Mouse (Mus musculus) thymus, postnatal 4 days (tissue): Measurements from ENCODE around the gene Gm9964.
"Not testable (repeated sequence)": the region's sequence is repeated elsewhere in the genome, so short reads cannot be mapped to it uniquely, and the experiment has no call there.

ENCODE experiments used
- DNase-seq: peaks from one replicate; pipeline ENCODE4 v3.0.0; 2021

Gene Gm9964

GRCm38 (mm10) chr11:79296167-79296566 is 539 bp downstream of the Gm9964 start:
- peak; percentile 66 for DNase-seq

- no peak for DNase-seq
These were observed 2.7 kb downstream of the Gm9964 start for GRCm38 (mm10) chr11:79293971-79294370.

GRCm38 (mm10) chr11:79293025-79293424 is 3.7 kb downstream of the Gm9964 start:
- DNase-seq, result no peak

DNA sequence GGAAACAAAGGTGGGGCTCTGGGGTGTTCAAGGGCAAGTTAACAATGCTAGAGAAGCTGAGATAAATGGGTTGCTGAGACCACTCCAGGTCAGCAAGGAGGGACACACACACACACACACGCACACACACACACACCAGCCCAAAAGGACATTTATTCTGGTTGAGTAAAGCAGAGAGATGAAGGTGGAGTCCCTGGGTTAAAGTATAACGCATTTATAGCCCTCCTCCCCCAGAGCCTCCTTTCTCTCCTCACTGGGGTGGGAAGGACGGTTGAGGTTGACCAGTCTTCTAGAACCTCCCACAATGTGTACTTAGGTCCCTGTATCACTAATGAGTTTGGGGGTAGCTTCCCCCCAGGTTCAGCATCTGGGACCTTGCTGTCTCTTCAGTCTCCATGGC is 4.6 kb downstream of the Gm9964 start:
- DNase-seq, result no peak

GRCm38 (mm10) chr11:79291651-79292050 is 5.1 kb downstream of the Gm9964 start:
- no peak for DNase-seq

- DNase-seq, result peak; percentile 42
These were observed 6.2 kb downstream of the Gm9964 start for GRCm38 (mm10) chr11:79290473-79290872.

GRCm38 (mm10) chr11:79288913-79289640 is 7.6 kb downstream of the Gm9964 start:
- DNase-seq, result no peak

DNA sequence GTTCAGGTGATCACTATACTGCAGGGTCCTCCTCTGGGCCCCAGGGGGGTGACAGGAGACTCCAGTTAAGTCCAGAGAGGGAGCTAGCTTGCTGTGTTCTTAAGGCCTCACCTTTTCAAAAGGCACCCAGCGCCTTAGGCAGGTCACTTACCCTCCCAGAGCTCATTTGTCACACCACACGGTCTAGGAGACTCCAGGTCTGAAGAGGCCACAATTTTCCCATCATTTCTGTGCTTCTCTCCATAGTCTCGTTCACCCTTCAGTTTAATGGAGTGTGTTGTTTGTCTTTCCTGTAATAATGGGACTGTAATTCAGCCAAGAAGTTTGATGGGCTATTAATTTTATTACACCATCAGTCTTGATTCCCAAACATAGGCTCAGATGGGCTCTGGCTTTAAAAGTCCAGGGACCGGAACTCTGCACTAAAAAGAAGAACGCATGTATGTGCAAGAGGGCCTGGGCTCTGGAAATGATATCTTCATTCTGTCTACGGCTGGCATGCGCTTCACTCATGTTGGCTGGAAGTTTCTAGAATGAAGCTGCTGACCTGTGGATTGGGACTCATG is 8.3 kb downstream of the Gm9964 start:
- no peak for DNase-seq

GRCm38 (mm10) chr11:79287447-79287846 is 9.3 kb downstream of the Gm9964 start:
- DNase-seq, result no peak

DNA sequence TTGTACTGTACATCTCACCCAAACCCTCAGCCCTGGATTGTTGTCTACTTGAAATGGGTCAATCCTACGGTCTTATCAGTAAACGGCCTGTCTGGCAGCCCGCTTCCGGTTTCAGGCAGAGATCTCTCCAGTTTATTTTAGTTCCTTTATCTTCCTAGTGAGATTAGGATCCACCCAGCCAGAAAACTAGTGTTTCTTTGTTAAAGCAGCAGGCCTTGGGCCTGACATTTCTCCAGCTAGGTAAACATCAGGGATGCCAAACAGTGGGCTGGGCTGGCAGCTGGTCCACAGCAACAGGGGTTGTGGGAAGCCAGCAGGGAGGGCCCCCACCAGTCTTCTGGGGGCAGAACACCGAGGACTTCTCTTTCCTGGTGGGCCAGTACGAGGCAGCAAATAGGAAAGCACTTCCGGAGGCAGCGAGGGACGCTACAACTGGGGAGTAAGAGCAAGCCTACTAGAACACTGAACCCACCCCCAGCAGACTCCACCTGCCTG is 10.4 kb downstream of the Gm9964 start:
- peak; percentile 22 for DNase-seq

GRCm38 (mm10) chr11:79283350-79284030 is 13.2 kb downstream of the Gm9964 start:
- DNase-seq, result no peak

DNA sequence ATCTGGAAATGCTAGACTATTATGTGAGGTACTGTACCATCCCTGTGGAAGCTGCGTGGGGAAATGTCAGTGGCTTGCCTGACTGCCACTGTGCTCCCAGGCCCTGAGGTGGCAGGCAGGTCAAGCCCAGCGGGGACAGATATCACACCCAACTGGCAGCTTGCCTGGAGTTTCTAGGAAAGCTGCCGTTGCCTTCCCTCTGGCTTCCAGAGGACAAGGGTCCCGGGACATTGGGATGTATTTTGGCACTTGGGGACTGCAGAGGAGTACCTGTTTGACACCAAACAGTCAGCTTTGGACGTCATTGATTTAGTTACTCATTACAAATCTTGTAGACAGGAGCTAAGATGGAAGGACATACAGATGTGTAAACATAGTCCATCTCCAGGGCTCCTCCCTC is 15.3 kb downstream of the Gm9964 start:
- no peak for DNase-seq

GRCm38 (mm10) chr11:79279732-79280405 is 16.8 kb downstream of the Gm9964 start:
- no peak for DNase-seq

DNA sequence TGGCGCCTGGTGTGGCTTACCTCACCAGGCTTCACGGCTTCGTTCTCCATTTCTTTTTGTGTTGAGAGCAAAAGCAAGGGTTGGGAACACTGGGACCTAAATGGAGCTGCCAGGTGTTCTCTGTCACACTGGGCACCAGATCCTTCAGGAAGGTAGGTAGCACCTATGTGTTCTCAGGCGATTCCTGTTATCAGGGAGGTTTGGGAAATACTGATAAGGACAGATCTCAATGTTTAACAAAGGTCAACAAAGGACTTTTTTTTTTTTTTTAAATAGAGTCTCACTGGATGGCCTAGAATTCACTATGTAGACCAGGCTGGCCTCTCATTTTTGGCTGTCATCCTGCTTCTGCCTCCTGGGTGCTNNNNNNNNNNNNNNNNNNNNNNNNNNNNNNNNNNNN is 22.9 kb downstream of the Gm9964 start:
- DNase-seq, result no peak

GRCm38 (mm10) chr11:79273039-79273438 is 23.7 kb downstream of the Gm9964 start:
- DNase-seq, result no peak

GRCm38 (mm10) chr11:79267171-79267570 is 29.5 kb downstream of the Gm9964 start:
- peak; percentile 53 for DNase-seq

GRCm38 (mm10) chr11:79264376-79264775 is 32.3 kb downstream of the Gm9964 start:
- no peak for DNase-seq

DNA sequence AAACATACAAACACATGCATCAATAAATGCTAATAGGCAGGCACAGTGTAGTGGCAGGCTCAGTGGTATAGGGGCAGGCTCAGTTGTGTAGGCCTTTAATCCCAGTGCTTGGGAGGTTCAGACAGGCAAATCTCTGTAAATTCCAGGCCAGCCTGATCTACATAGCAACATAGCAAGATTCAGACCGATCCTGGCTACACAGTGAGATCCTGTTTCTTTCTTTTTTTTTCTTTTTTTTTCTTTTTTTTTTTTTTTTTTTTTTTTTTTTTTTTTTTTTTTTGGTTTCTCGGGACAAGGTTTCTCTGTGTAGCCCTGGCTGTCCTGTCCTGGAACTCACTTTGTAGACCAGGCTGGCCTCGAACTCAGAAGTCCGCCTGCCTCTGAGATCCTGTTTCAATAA is 36.6 kb downstream of the Gm9964 start:
- not testable (repeated sequence) for DNase-seq

DNA sequence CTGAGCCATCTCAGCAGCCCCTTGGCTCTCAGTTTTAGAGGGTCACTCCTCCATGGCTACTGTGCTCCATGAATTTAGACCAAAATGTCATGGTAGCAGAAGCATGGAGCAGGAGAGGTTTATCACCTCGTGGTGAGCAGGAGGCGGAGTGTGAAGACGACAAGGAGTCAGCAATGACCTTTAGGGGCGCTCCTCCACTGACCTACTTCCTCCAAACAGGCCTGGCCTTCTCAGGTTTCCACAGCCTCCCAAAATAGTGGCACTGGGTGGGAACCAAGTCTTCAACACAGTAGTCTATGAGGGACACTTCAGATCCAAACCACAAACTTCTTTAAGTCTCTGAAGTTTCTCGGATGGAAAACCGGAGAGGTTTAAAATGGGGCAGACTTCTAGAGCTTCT is 38.0 kb downstream of the Gm9964 start:
- no peak for DNase-seq

GRCm38 (mm10) chr11:79254391-79255098 is 42.2 kb downstream of the Gm9964 start, which contains the start of gene Wsb1:
Gene Wsb1 (minus strand): TSS chr11:79254671.
- peak; percentile 95 for DNase-seq

- peak; percentile 71 for DNase-seq
These were observed 42.9 kb downstream of the Gm9964 start for GRCm38 (mm10) chr11:79253542-79254390.
